Mouse (Mus musculus) stomach, embryonic 14.5 days (tissue): Measurements from ENCODE around the gene Sez6l2. TPM values are rescaled to one million over a fixed set of nuclear protein-coding genes. Genes with fewer than 3 reads are reported as not detected.
A peak's percentile ranks its signal among the peaks of the same experiment; 100 is the strongest.

Experiments
- ATAC-seq: fragments of 200-750 bp; cut with Nextera tagmentation; 2 replicates; pipeline ENCODE4 v1.8.0; 2017; ENCODE audit warnings: low read depth, moderate TSS enrichment; ENCODE audit not compliant: insufficient number of reproducible peaks, insufficient read depth, low FRiP score
- H3K27ac ChIP-seq: fragments of 300-500 bp; sonication (generic); 2 replicates; pipeline ENCODE4 v1.5.1; 2014; ENCODE audit warnings: mild to moderate bottlenecking, low read length, moderate library complexity, mixed read lengths
- H3K27me3 ChIP-seq: fragments of 300-500 bp; sonication (generic); 2 replicates; pipeline ENCODE4 v1.6.1; 2014; ENCODE audit warnings: low read length, control low read depth, mixed read lengths; ENCODE audit not compliant: control insufficient read depth, insufficient read depth
- H3K36me3 ChIP-seq: fragments of 300-500 bp; sonication (generic); 2 replicates; pipeline ENCODE4 v1.6.1; 2014; ENCODE audit warnings: mild to moderate bottlenecking, control low read depth, low read length, moderate library complexity, mixed read lengths; ENCODE audit not compliant: control insufficient read depth, insufficient read depth
- H3K4me1 ChIP-seq: fragments of 300-500 bp; sonication (generic); 2 replicates; pipeline ENCODE4 v1.6.1; 2014; ENCODE audit warnings: low read length, control low read depth, mixed read lengths; ENCODE audit not compliant: control insufficient read depth, insufficient read depth
- H3K4me2 ChIP-seq: fragments of 300-500 bp; sonication (generic); replicated peaks from 2 replicates; pipeline ENCODE4 v1.6.1; 2014; ENCODE audit warnings: low read depth, low read length, control low read depth
- H3K4me3 ChIP-seq: fragments of 300-500 bp; sonication (generic); 2 replicates; pipeline ENCODE4 v1.5.1; 2014; ENCODE audit warnings: low read depth, low read length, control low read depth
- H3K9ac ChIP-seq: fragments of 300-500 bp; sonication (generic); replicated peaks from 2 replicates; pipeline ENCODE4 v1.6.1; 2014; ENCODE audit warnings: low read depth, mild to moderate bottlenecking, control low read depth, low read length, moderate library complexity, mixed read lengths
- H3K9me3 ChIP-seq: fragments of 300-500 bp; sonication (generic); 2 replicates; pipeline ENCODE4 v1.6.1; 2016; ENCODE audit warnings: low read depth, low read length, control low read depth; ENCODE audit not compliant: control insufficient read depth
- WGBS: fragments of 180-500 bp; shearing (Covaris S2); extraction: QIAGEN DNeasy Blood & Tissue Kit; methylation state at CpG from one replicate; pipeline ENCODE4 v1.1.7; 2014; 5-methylcytosine and 5-hydroxymethylcytosine counted together
- polyA plus RNA-seq: library from polyadenylated mRNA; unstranded; fragments of >200 nt; fragmentation: Nextera tagmentation; extraction: Ambion mirVana; gene quantifications from 2 replicates; pipeline ENCODE4 v1.2.1, GENCODE M21; 2014

Sez6l2 gene
- polyA plus RNA-seq, 1 experiment from 2014 or later, result 2.9 TPM

DNA sequence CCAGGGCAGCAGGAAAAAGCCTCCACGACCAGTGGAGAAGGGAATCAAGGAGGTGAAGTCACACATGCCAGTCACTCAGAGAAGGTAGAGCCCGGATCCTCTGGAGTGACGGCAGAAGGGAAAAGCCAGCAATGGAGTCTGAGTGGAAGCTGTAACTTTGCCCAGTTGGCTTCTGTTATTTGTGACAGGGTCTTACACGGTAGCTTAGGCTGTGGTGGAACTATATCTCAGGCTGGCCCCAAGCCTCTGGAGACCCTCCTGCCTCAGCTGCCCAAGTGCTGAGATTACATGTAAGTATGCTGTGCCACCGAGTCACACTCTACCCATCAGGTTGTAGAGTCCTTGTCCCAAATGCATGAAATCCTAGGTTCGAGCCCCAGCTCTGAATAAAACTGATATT lies 63.0 kb downstream of the Sez6l2 start:
- Histone ChIP-seq H3K4me3 (no peak overlapping the region), H3K27ac (no peak overlapping the region), H3K36me3 (peaks cover 12% of the 10 kb centered on the region), H3K27me3 (no peaks in the 10 kb centered on the region), H3K4me1 (peaks cover 39% of the 10 kb centered on the region), H3K9ac (no peak overlapping the region), H3K9me3 (no peaks in the 10 kb centered on the region), H3K4me2 (no peak overlapping the region)
- 92% methylated on average over 6 of the region's 6 CpGs for WGBS
- no peak for ATAC-seq

- Histone ChIP-seq H3K4me1 (peaks cover 38% of the 10 kb centered on the region), H3K27me3 (no peaks in the 10 kb centered on the region), H3K27ac (peak within 1 kb of the TSS; percentile 97; the same call in 1 of the 2 replicates), H3K4me3 (peak within 1 kb of the TSS; percentile 62), H3K9ac (peak within 1 kb of the TSS; percentile 68), H3K9me3 (no peaks in the 10 kb centered on the region), H3K36me3 (peaks cover 12% of the 10 kb centered on the region), H3K4me2 (peak within 1 kb of the TSS; percentile 79)
- WGBS, result 26% methylated on average over 11 of the region's 11 CpGs
- ATAC-seq, result no peak
These were observed 64.0 kb downstream of the Sez6l2 start, which contains the start of gene Mvp for GRCm38 (mm10) chr7:127014320-127014719. Gene Mvp (minus strand): TSS chr7:127014621.

DNA sequence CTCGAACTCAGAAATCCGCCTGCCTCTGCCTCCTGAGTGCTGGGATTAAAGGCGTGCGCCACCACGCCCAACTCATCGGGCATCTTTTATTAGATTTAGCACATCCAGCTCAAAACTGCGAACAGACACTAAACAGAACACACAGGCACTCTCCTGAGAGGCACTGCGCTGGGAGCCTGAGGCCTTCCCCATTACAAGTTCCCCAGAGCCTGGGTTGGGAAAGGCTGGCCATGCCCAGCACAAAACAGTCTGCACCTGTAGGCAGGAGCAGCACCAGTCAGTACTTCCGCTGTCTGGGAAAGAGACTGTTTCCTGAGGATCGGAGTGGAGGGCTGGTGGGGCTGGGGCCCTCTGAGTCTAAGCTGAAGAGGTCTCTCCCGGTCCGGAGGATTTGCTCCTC lies 64.6 kb downstream of the Sez6l2 start:
- Histone ChIP-seq H3K36me3 (peaks cover 12% of the 10 kb centered on the region), H3K27ac (no peak overlapping the region), H3K4me2 (peak overlapping the region; percentile 43; the same call in 1 of the 2 replicates), H3K4me1 (peaks cover 42% of the 10 kb centered on the region), H3K9me3 (no peaks in the 10 kb centered on the region), H3K27me3 (no peaks in the 10 kb centered on the region), H3K4me3 (no peak overlapping the region), H3K9ac (peak overlapping the region; percentile 15; the same call in 1 of the 2 replicates)
- WGBS, result 91% methylated on average over 12 of the region's 12 CpGs
- no peak for ATAC-seq

- Histone ChIP-seq H3K9me3 (no peaks in the 10 kb centered on the region), H3K4me2 (peak overlapping the region; percentile 79), H3K27ac (peak overlapping the region; percentile 97), H3K4me3 (peak overlapping the region; percentile 62), H3K36me3 (peaks cover 12% of the 10 kb centered on the region), H3K9ac (peak overlapping the region; percentile 68), H3K4me1 (peaks cover 45% of the 10 kb centered on the region), H3K27me3 (no peaks in the 10 kb centered on the region)
- no peak; the same call in 1 of the 2 replicates for ATAC-seq
- WGBS, result 2% methylated on average over 10 of the region's 10 CpGs
These were observed 65.7 kb downstream of the Sez6l2 start for GRCm38 (mm10) chr7:127016081-127016480.

GRCm38 (mm10) chr7:127016481-127016485 lies 65.9 kb downstream of the Sez6l2 start, which contains the start of gene Pagr1b:
Gene Pagr1b (minus strand): TSS chr7:127016484.
- H3K27me3 ChIP-seq, result no peaks in the 10 kb centered on the region
- H3K4me2 ChIP-seq, result peak within 1 kb of the TSS; percentile 79
- ATAC-seq, result no peak
- H3K9ac ChIP-seq, result peak within 1 kb of the TSS; percentile 68
- H3K36me3 ChIP-seq, result peaks cover 12% of the 10 kb centered on the region
- H3K4me3 ChIP-seq, result peak within 1 kb of the TSS; percentile 62
- peak within 1 kb of the TSS; percentile 97 for H3K27ac ChIP-seq
- H3K4me1 ChIP-seq, result peaks cover 47% of the 10 kb centered on the region
- H3K9me3 ChIP-seq, result no peaks in the 10 kb centered on the region

- H3K4me3 ChIP-seq, result peak overlapping the region; percentile 62
- peak overlapping the region; percentile 68 for H3K9ac ChIP-seq
- H3K27me3 ChIP-seq, result no peaks in the 10 kb centered on the region
- no peaks in the 10 kb centered on the region for H3K9me3 ChIP-seq
- H3K4me1 ChIP-seq, result peaks cover 49% of the 10 kb centered on the region
- WGBS, result under 1% methylated on average over 22 of the region's 22 CpGs
- peak overlapping the region; percentile 79 for H3K4me2 ChIP-seq
- ATAC-seq, result peak; percentile 30
- H3K27ac ChIP-seq, result peak overlapping the region; percentile 97
- H3K36me3 ChIP-seq, result peaks cover 13% of the 10 kb centered on the region
These were observed 66.1 kb downstream of the Sez6l2 start for GRCm38 (mm10) chr7:127016486-127016938.

GRCm38 (mm10) chr7:127016971-127017949 lies 66.9 kb downstream of the Sez6l2 start, which contains the start of gene Pagr1a:
Gene Pagr1a (minus strand): TSS chr7:127017352.
- WGBS, result 2% methylated on average over 39 of the region's 39 CpGs
- H3K4me3 ChIP-seq, result peak within 1 kb of the TSS; percentile 62
- H3K36me3 ChIP-seq, result peaks cover 18% of the 10 kb centered on the region
- H3K27me3 ChIP-seq, result no peaks in the 10 kb centered on the region
- ATAC-seq, result peak; percentile 76
- H3K9ac ChIP-seq, result peak within 1 kb of the TSS; percentile 68
- no peaks in the 10 kb centered on the region for H3K9me3 ChIP-seq
- peak within 1 kb of the TSS; percentile 97 for H3K27ac ChIP-seq
- H3K4me1 ChIP-seq, result peaks cover 57% of the 10 kb centered on the region
- peak within 1 kb of the TSS; percentile 79 for H3K4me2 ChIP-seq

DNA sequence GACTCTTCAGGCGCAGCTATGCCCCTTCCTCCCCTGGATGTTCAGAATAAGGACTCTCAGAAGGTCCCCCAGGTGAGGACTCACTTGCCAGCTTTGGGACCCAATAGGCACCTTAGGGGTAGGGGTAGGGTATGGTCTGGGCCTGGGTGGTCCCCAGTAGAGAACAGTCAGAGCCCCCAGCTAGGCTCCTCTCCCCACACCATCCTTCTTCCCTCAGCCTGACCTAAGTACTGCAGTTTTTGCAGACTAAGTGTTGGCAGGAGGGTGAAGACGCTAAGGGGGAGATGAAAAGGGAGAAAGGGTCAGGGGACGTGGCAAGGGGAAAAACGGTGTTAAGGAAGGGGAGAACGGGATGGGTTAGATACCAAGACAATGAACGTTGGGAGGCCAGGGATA lies 67.6 kb downstream of the Sez6l2 start:
- H3K9ac ChIP-seq, result no peak overlapping the region

More for the DNA sequence above, 67.6 kb downstream of the Sez6l2 start:
- Histone ChIP-seq H3K27me3 (no peaks in the 10 kb centered on the region), H3K4me2 (peak overlapping the region; percentile 79; the same call in 1 of the 2 replicates), H3K9me3 (no peaks in the 10 kb centered on the region), H3K4me3 (no peak overlapping the region), H3K36me3 (peaks cover 25% of the 10 kb centered on the region), H3K4me1 (peaks cover 64% of the 10 kb centered on the region), H3K27ac (peak overlapping the region; percentile 97; the same call in 1 of the 2 replicates)
- 39% methylated on average over 6 of the region's 6 CpGs for WGBS
- ATAC-seq, result no peak
